Comparison of ENCODE assay signal across 10 mouse cellular contexts in genomic region chr17:36030703-36031582, GRCm38 (mm10). TPM values are rescaled to one million over a fixed set of nuclear protein-coding genes. Genes with fewer than 3 reads are reported as not detected.
DNase-seq lines count a peak whose midpoint lies in the region; ATAC-seq and TF ChIP-seq lines count a peak whose summit lies in the region.
"Not testable (repeated sequence)": the region's sequence is repeated elsewhere in the genome, so short reads cannot be mapped to it uniquely, and the experiment has no call there.
"Had no signal": no experiment of that assay in that cellular context is flagged by ENCODE, and none has a peak within 500 bp of the region (broad histone marks: within the 10 kb centered on the region; RNA-seq: fewer than 3 reads in every experiment).

No protein-coding gene starts in this region.

- 36% methylated on average over 8 of the region's 8 CpGs for WGBS in embryonic facial prominence, embryonic 15.5 days
- 67% methylated on average over 8 of the region's 8 CpGs for whole genome bisulfite sequencing in heart, embryonic 11.5 days (ENCODE audit: insufficient replicate concordance)
- WGBS in hindbrain, embryonic 16.5 days = 36% methylated on average over 8 of the region's 8 CpGs
- whole genome bisulfite sequencing in limb, embryonic 12.5 days = 37% methylated on average over 8 of the region's 8 CpGs
- WGBS in lung, embryonic 15.5 days = 56% methylated on average over 8 of the region's 8 CpGs
- WGBS in neural tube, embryonic 11.5 days = 39% methylated on average over 8 of the region's 8 CpGs
- 49% methylated on average over 8 of the region's 8 CpGs for WGBS in thymus, adult 2 months

- not testable (repeated sequence) for H3K27me3 ChIP-seq in embryonic facial prominence, embryonic 15.5 days; heart, embryonic 11.5 days (ENCODE audit: control insufficient read depth, insufficient read depth, low read length); hindbrain, embryonic 16.5 days (replicated peaks; ENCODE audit: control insufficient read depth, insufficient read depth, low read length); lung, embryonic 15.5 days; neural tube, embryonic 11.5 days (ENCODE audit: control insufficient read depth, insufficient read depth, low read length); thymus, adult 2 months (ENCODE audit: control insufficient read depth, insufficient read depth, low read length)
- H3K27me3 ChIP-seq in limb, embryonic 12.5 days = peaks cover 25% of the 10 kb centered on the region

- not testable (repeated sequence) for ATAC-seq in embryonic facial prominence, embryonic 15.5 days (ENCODE audit: insufficient number of reproducible peaks, low FRiP score, low TSS enrichment, low read depth); heart, embryonic 11.5 days (replicated peaks; ENCODE audit: insufficient number of reproducible peaks, low FRiP score, low TSS enrichment); limb, embryonic 12.5 days (ENCODE audit: insufficient number of reproducible peaks, insufficient read depth, low FRiP score, low TSS enrichment, low read depth); lung, embryonic 15.5 days (ENCODE audit: borderline replicate concordance, extremely low read depth, low FRiP score, low TSS enrichment); neural tube, embryonic 11.5 days (ENCODE audit: insufficient read depth, low FRiP score, low TSS enrichment)
- peak; percentile 6; the same call in 1 of the 2 replicates for ATAC-seq in hindbrain, embryonic 16.5 days

- peak overlapping the region; percentile 89 for H3K4me2 ChIP-seq in embryonic facial prominence, embryonic 15.5 days (replicated peaks)
- H3K4me2 ChIP-seq in heart, embryonic 11.5 days = peak overlapping the region; percentile 84
- H3K4me2 ChIP-seq in hindbrain, embryonic 16.5 days (ENCODE audit: low read length) = peak overlapping the region; percentile 85
- peak overlapping the region; percentile 87 for H3K4me2 ChIP-seq in limb, embryonic 12.5 days
- peak overlapping the region; percentile 94 for H3K4me2 ChIP-seq in lung, embryonic 15.5 days
- H3K4me2 ChIP-seq in neural tube, embryonic 11.5 days (ENCODE audit: low read depth) = peak overlapping the region; percentile 64

- H3K9ac ChIP-seq in embryonic facial prominence, embryonic 15.5 days; heart, embryonic 11.5 days (ENCODE audit: low read depth, low read length); limb, embryonic 12.5 days (replicated peaks); lung, embryonic 15.5 days; neural tube, embryonic 11.5 days (ENCODE audit: low read length): not testable (repeated sequence)
- peak overlapping the region; percentile 25 for H3K9ac ChIP-seq in hindbrain, embryonic 16.5 days (ENCODE audit: low read depth, low read length)

- H3K4me3 ChIP-seq in embryonic facial prominence, embryonic 15.5 days (replicated peaks) = peak overlapping the region; percentile 55
- H3K4me3 ChIP-seq in heart, embryonic 11.5 days (ENCODE audit: low read depth, low read length) = not testable (repeated sequence)
- H3K4me3 ChIP-seq in hindbrain, embryonic 16.5 days (ENCODE audit: low read length) = peak overlapping the region; percentile 46
- peak overlapping the region; percentile 50 for H3K4me3 ChIP-seq in limb, embryonic 12.5 days (replicated peaks)
- peak overlapping the region; percentile 54 for H3K4me3 ChIP-seq in lung, embryonic 15.5 days
- peak overlapping the region; percentile 38; the same call in 1 of the 2 replicates for H3K4me3 ChIP-seq in neural tube, embryonic 11.5 days (ENCODE audit: low read depth, low read length)
- H3K4me3 ChIP-seq in thymus, adult 2 months (ENCODE audit: control insufficient read depth, insufficient read depth, low read length) = peak overlapping the region; percentile 95

- not testable (repeated sequence) for TF ChIP-seq POLR2A in thymus, adult 2 months (IDR thresholded peaks at IDR 0.05; ENCODE audit: control insufficient read depth, extremely low read depth, insufficient read depth, low read length, poor library complexity)

- DNase-seq in adipocyte (ENCODE audit: low spot score) = peak; percentile 2
- not testable (repeated sequence) for DNase-seq in neural tube, embryonic 11.5 days (ENCODE audit: low spot score); thymus, adult 2 months

- not testable (repeated sequence) for H3K4me1 ChIP-seq in embryonic facial prominence, embryonic 15.5 days; heart, embryonic 11.5 days (ENCODE audit: control insufficient read depth, insufficient read depth, low read length); hindbrain, embryonic 16.5 days (ENCODE audit: control insufficient read depth, insufficient read depth, low read depth, low read length); limb, embryonic 12.5 days (replicated peaks); lung, embryonic 15.5 days; neural tube, embryonic 11.5 days (ENCODE audit: control insufficient read depth, insufficient read depth, low read length)
- peaks cover 16% of the 10 kb centered on the region for H3K4me1 ChIP-seq in thymus, adult 2 months (replicated peaks; ENCODE audit: control insufficient read depth, insufficient read depth, low read length)

- not testable (repeated sequence) for H3K27ac ChIP-seq in embryonic facial prominence, embryonic 15.5 days (replicated peaks); heart, embryonic 11.5 days (ENCODE audit: low read depth, low read length); hindbrain, embryonic 16.5 days (ENCODE audit: low read depth, low read length); limb, embryonic 12.5 days; lung, embryonic 15.5 days; neural tube, embryonic 11.5 days (ENCODE audit: low read depth, low read length)
- H3K27ac ChIP-seq in thymus, adult 2 months (ENCODE audit: control insufficient read depth, insufficient read depth, low read length) = peak overlapping the region; percentile 23

- H3K36me3 ChIP-seq in embryonic facial prominence, embryonic 15.5 days; heart, embryonic 11.5 days (ENCODE audit: control insufficient read depth, insufficient read depth, low read length); hindbrain, embryonic 16.5 days (ENCODE audit: control insufficient read depth, insufficient read depth, low read length); limb, embryonic 12.5 days; lung, embryonic 15.5 days; neural tube, embryonic 11.5 days (ENCODE audit: control insufficient read depth, insufficient read depth, low read length); thymus, adult 2 months (ENCODE audit: control insufficient read depth, insufficient read depth, low read length): not testable (repeated sequence)

- H3K9me3 ChIP-seq in embryonic facial prominence, embryonic 15.5 days (replicated peaks); heart, embryonic 11.5 days (replicated peaks; ENCODE audit: control insufficient read depth, low read length); hindbrain, embryonic 16.5 days (ENCODE audit: control insufficient read depth, low read length); limb, embryonic 12.5 days; lung, embryonic 15.5 days; neural tube, embryonic 11.5 days (ENCODE audit: control insufficient read depth, low read length): not testable (repeated sequence)

- not testable (repeated sequence) for TF ChIP-seq CTCF in thymus, adult 2 months (IDR thresholded peaks at IDR 0.05; ENCODE audit: borderline replicate concordance, control insufficient read depth, extremely low read depth, insufficient read depth, low read length, poor library complexity)

RNA-seq across cellular contexts. Expression of gene H2-T23, which starts 1.7 kb away (rescaled TPM):
- 24.9 and 26.4 TPM in 2 replicates for polyA plus RNA-seq in embryonic facial prominence, embryonic 15.5 days (2015; fragmentation: Nextera tagmentation; extraction: Ambion mirVana)
- 2.0 and 3.1 TPM in 2 replicates for polyA plus RNA-seq in heart, embryonic 11.5 days (2014; fragmentation: Nextera tagmentation; extraction: Ambion mirVana)
- 5.0 and 5.1 TPM in 2 replicates for polyA plus RNA-seq in hindbrain, embryonic 16.5 days (2015; fragmentation: Nextera tagmentation; extraction: Ambion mirVana)
- polyA plus RNA-seq in limb, embryonic 12.5 days (2016; fragmentation: Nextera tagmentation; extraction: Ambion mirVana) = 4.2 and 6.4 TPM in 2 replicates
- 6.1 and 8.4 TPM in 2 replicates for polyA plus RNA-seq in lung, embryonic 15.5 days (2015; fragmentation: Nextera tagmentation; extraction: Ambion mirVana)
- polyA plus RNA-seq in neural tube, embryonic 11.5 days (2014; fragmentation: Nextera tagmentation; extraction: Ambion mirVana) = 2.7 and 3.0 TPM in 2 replicates
- polyA plus RNA-seq in thymus, adult 2 months (2012; rRNA removed) = 380 and 457 TPM in 2 replicates

RNA-seq across cellular contexts. Expression of gene H2-T24, which starts 10.6 kb away (rescaled TPM):
- polyA plus RNA-seq in embryonic facial prominence, embryonic 15.5 days (2015; fragmentation: Nextera tagmentation; extraction: Ambion mirVana) = 3.0 and 3.7 TPM in 2 replicates
- polyA plus RNA-seq in heart, embryonic 11.5 days (2014; fragmentation: Nextera tagmentation; extraction: Ambion mirVana) = 2.9 and 3.1 TPM in 2 replicates
- polyA plus RNA-seq in hindbrain, embryonic 16.5 days (2015; fragmentation: Nextera tagmentation; extraction: Ambion mirVana) = 9.6 and 10.3 TPM in 2 replicates
- polyA plus RNA-seq in limb, embryonic 12.5 days (2016; fragmentation: Nextera tagmentation; extraction: Ambion mirVana) = 3.0 and 3.2 TPM in 2 replicates
- 2.2 and 3.2 TPM in 2 replicates for polyA plus RNA-seq in lung, embryonic 15.5 days (2015; fragmentation: Nextera tagmentation; extraction: Ambion mirVana)
- polyA plus RNA-seq in neural tube, embryonic 11.5 days (2014; fragmentation: Nextera tagmentation; extraction: Ambion mirVana) = 3.5 and 3.6 TPM in 2 replicates
- polyA plus RNA-seq in thymus, adult 2 months (2012; rRNA removed) = 15.0 and 20.4 TPM in 2 replicates

RNA-seq across cellular contexts. Expression of gene H2-T22, which starts 11.6 kb away (rescaled TPM):
- polyA plus RNA-seq in embryonic facial prominence, embryonic 15.5 days (2015; fragmentation: Nextera tagmentation; extraction: Ambion mirVana) = 26.8 and 27.2 TPM in 2 replicates
- 6.7 and 7.3 TPM in 2 replicates for polyA plus RNA-seq in heart, embryonic 11.5 days (2014; fragmentation: Nextera tagmentation; extraction: Ambion mirVana)
- polyA plus RNA-seq in hindbrain, embryonic 16.5 days (2015; fragmentation: Nextera tagmentation; extraction: Ambion mirVana) = 8.2 and 9.2 TPM in 2 replicates
- 14.0 and 15.4 TPM in 2 replicates for polyA plus RNA-seq in limb, embryonic 12.5 days (2016; fragmentation: Nextera tagmentation; extraction: Ambion mirVana)
- 16.1 and 18.4 TPM in 2 replicates for polyA plus RNA-seq in lung, embryonic 15.5 days (2015; fragmentation: Nextera tagmentation; extraction: Ambion mirVana)
- 9.2 and 10.2 TPM in 2 replicates for polyA plus RNA-seq in neural tube, embryonic 11.5 days (2014; fragmentation: Nextera tagmentation; extraction: Ambion mirVana)
- 105 and 119 TPM in 2 replicates for polyA plus RNA-seq in thymus, adult 2 months (2012; rRNA removed)

RNA-seq across cellular contexts. Expression of gene Gm6034, which starts 11.8 kb away (rescaled TPM):
- polyA plus RNA-seq in embryonic facial prominence, embryonic 15.5 days (2015; fragmentation: Nextera tagmentation; extraction: Ambion mirVana) = 0.11 TPM in 1 of 2 replicates, not detected in the other
- not detected in 2 replicates for polyA plus RNA-seq in heart, embryonic 11.5 days (2014; fragmentation: Nextera tagmentation; extraction: Ambion mirVana)
- polyA plus RNA-seq in hindbrain, embryonic 16.5 days (2015; fragmentation: Nextera tagmentation; extraction: Ambion mirVana) = not detected in 2 replicates
- polyA plus RNA-seq in limb, embryonic 12.5 days (2016; fragmentation: Nextera tagmentation; extraction: Ambion mirVana) = not detected in 2 replicates
- not detected in 2 replicates for polyA plus RNA-seq in lung, embryonic 15.5 days (2015; fragmentation: Nextera tagmentation; extraction: Ambion mirVana)
- polyA plus RNA-seq in neural tube, embryonic 11.5 days (2014; fragmentation: Nextera tagmentation; extraction: Ambion mirVana) = not detected in 2 replicates
- 0.22 TPM in 1 of 2 replicates, not detected in the other for polyA plus RNA-seq in thymus, adult 2 months (2012; rRNA removed)
- polyA plus RNA-seq: C2C12, Patski had no signal

RNA-seq across cellular contexts. Expression of gene Gm11127, which starts 27.2 kb away (rescaled TPM):
- polyA plus RNA-seq in embryonic facial prominence, embryonic 15.5 days (2015; fragmentation: Nextera tagmentation; extraction: Ambion mirVana) = 0.12 TPM in 1 of 2 replicates, not detected in the other
- polyA plus RNA-seq in heart, embryonic 11.5 days (2014; fragmentation: Nextera tagmentation; extraction: Ambion mirVana) = not detected in 2 replicates
- polyA plus RNA-seq in hindbrain, embryonic 16.5 days (2015; fragmentation: Nextera tagmentation; extraction: Ambion mirVana) = not detected in 2 replicates
- not detected in 2 replicates for polyA plus RNA-seq in limb, embryonic 12.5 days (2016; fragmentation: Nextera tagmentation; extraction: Ambion mirVana)
- polyA plus RNA-seq in lung, embryonic 15.5 days (2015; fragmentation: Nextera tagmentation; extraction: Ambion mirVana) = not detected in 2 replicates
- polyA plus RNA-seq in neural tube, embryonic 11.5 days (2014; fragmentation: Nextera tagmentation; extraction: Ambion mirVana) = not detected in 2 replicates
- 0.39 and 0.61 TPM in 2 replicates for polyA plus RNA-seq in thymus, adult 2 months (2012; rRNA removed)

Comparison
In these comparisons a context has a peak if more than half of its experiments do, and no peak if none do; other contexts are left out.
1. RNA of gene H2-T23, which starts 1.7 kb away (polyA plus RNA-seq): 380 to 457 TPM in thymus, adult 2 months; 24.9 to 26.4 TPM in embryonic facial prominence, embryonic 15.5 days, 6.1 to 8.4 TPM in lung, embryonic 15.5 days, 4.2 to 6.4 TPM in limb, embryonic 12.5 days, 5.0 to 5.1 TPM in hindbrain, embryonic 16.5 days, 2.0 to 3.1 TPM in heart, embryonic 11.5 days and 2.7 to 3.0 TPM in neural tube, embryonic 11.5 days; every median in the first group is over 10 times any median in the second.
2. Peak in every context shown above with its lines, with median percentiles within 50 percentile points of each other: H3K4me2 ChIP-seq.